Mouse (Mus musculus) c-Kit-positive CD71-negative TER-119-negative erythroid progenitor cells, embryonic 14.5 days (primary cell): Measurements from ENCODE around the gene Mthfs.
"Not testable (repeated sequence)": the region's sequence is repeated elsewhere in the genome, so short reads cannot be mapped to it uniquely, and the experiment has no call there.

Experiments
- DNase-seq: peaks from one replicate; pipeline ENCODE4 v3.0.0-alpha.2; 2013; ENCODE audit warnings: low read depth

Gene Mthfs

DNA sequence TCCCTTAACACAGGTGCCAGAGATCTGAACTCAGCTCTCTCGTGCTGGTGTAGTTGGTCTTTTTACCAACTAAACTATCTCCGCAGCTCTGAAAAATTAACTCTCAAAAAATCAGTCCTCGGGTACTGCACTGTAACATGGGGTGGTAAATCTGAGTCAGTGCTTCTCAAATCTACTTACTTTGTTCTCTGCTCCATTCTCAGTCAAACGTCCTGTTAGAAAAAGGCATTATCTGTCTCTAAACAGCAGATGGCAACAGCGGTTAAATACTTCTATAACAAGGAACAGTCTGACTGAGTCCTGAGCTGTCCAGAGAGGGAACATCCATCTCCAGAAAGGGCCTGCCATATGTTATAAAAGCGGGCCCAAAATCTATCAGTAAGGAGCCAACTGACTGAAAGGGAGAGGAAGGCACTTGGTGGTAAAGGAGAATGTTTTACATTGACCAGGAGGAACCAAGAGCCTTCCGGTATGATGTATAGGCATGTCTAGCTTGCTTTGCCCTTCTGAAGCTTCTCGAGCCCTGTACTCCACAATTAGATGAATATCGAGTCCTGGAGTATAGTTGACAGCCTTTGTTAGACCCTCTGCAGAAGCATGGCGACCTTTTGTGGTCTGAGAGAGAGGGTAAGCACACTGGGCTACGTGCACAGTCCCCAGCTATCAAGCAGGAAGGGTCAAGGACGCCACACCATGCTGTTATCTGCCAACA is at the start of gene Mthfs:
Gene Mthfs, plus strand, starts transcription at position 324 of the 712 bp plus-strand sequence.
- DNase-seq, result not testable (repeated sequence)

DNA sequence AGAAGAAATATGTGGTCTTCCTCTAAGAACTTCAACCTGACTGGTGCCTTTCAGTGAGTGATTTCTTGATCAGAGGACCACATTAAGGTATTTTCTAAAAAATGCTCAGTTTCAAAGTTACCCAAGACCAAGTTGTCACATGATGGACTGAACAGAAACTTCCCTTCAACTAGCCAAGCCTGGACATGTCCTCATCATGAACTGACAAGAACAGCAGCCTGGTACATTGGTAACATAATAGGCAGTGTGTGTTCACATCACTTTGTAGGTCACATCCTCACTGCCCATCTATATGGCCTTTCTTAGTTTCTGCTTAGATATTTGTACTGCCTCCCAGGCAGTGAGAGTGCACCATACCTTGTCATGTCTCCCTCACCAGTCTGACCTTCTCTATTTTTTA is 37.9 kb upstream of the Mthfs start:
- not testable (repeated sequence) for DNase-seq

DNA sequence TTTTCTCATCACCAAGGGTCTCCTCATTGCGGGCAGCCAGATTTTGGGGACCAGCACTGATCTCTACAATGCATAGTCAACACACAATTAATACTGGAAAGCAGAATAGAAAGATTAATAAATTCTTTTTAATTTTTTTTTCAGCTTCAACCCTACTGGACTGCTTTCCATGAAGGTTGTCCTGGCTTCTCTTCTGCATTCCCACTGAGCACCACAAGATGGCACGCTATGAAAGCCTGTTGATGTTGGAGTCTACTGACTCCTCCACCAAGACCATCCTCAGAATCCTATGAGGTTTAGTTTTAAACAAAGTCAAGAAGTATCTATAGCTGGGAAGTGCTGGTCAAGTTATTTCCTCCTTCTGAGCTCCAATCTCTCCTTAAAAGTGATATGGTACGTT is 31.6 kb upstream of the Mthfs start:
- DNase-seq, result not testable (repeated sequence)

DNA sequence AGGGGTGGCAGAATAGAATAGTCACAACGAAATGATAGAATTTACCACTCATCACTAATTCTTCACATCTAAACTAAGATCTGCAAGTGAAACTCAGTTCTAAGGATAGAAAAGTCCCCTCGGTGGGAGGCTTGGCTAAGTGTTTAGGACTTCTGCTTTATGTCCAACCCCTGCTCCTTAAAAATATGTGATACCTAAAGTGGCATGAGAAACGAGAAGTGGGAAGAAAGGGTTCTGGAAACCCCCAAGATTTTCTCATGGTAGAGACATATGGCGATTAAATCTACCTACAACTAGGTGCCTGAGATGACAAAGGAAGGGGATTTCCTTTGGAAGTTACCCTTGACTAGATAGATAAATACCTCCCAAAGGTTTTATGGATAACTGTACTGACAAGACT is 31.0 kb upstream of the Mthfs start:
- not testable (repeated sequence) for DNase-seq

DNA sequence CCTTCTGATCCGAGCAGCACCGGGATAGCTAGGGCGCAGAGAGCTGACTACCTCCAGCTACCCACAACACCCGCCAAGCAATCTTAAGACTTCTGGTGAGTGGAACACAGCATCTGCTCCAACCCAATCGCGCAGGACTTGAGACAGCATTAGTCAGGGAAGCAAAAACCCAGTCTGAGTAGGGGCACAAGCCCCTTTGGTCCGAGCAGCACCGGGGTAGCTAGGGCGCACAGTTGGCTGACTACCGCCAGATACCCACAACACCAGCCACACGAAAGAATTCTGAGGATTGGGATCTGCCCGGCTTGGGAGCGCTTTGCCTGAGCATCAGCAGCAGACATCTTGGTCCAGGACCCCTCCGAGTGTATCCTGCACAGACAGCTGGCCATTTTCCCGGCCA is 23.5 kb upstream of the Mthfs start:
- not testable (repeated sequence) for DNase-seq

DNA sequence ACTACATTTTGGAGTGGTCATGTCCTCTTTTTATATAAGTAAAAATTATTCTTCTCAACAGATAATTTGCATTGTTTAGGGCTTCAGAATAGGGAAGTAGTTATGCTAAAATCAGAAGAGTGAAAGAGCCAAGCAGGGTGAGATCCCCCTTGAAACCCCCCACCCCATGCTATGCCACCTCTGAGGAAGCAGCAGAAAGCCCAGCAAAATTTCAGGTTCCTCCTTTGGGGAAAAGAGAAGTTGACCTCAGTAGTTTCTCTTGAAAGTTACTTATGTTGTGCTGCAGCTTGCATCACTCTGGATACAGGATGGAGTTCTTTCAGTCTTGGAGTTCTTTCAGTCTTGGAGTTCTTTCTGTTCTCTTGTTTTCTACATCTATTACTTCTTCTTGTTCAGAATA is 15.0 kb upstream of the Mthfs start:
- not testable (repeated sequence) for DNase-seq

DNA sequence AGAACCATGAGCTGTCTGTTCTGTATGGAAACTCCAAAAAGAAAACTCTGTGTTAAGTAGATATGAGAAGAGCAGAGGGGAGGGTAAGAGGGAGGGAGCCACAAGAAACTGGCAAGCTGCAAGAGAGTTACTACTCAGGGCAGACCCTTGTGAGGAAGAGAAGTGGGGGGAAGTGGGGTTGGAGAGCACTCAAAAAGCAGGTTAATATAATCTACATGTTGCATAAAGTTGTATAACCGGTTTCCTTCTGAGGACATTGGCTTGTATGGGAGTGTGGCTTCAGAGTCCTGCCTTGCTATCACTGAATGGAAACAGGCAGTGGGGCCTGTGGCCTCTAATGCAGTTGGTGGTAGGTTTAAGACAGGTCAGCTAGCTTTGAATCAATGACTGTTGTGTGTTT is 13.0 kb upstream of the Mthfs start:
- DNase-seq, result not testable (repeated sequence)

DNA sequence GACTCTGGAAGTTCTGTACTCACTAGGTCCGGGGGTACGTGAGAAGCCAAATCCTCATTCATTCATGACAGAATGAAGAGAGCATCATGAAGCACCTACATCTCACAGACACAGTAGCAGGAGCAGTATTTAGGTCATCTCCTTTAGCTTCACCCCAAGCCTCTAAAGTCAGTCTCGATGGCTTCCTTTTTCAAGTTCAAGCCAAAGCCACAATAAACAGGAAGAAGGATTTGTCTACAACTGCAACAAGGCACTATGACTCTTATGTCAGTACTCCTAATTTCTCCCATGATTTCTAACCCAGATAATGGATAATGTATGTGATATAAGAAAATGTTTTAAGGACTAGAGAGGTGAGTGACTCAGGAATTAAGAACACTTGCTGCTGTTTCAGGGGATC is 12.1 kb upstream of the Mthfs start:
- DNase-seq, result not testable (repeated sequence)

DNA sequence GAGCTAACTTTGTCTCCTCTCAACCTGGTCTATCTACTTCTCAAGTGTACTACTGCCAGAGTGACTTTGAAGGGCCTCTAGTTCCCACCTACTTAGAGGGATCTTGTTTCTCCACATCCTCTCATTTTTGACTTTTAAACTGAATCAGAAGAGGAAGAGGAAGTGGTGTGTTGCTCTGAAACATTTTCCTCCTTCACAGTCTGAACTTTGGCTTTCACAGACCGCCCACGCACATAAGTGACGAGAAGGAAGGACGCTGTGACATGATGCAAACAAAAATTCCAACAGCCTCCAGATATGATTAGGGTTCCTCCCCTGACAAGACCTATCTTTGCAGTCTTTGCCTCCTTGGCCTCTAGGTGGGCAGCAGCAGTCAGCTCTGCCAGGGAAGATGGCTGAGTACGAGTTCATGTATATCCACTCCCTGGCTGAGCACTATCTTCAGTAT is 11.5 kb upstream of the Mthfs start, which contains the start of the genes Bcl2a1b and Gm29094:
Gene Bcl2a1b, plus strand, starts transcription at position 241 of the 448 bp plus-strand sequence.
Gene Gm29094, plus strand, starts transcription at position 411 of the 448 bp plus-strand sequence.
- not testable (repeated sequence) for DNase-seq

DNA sequence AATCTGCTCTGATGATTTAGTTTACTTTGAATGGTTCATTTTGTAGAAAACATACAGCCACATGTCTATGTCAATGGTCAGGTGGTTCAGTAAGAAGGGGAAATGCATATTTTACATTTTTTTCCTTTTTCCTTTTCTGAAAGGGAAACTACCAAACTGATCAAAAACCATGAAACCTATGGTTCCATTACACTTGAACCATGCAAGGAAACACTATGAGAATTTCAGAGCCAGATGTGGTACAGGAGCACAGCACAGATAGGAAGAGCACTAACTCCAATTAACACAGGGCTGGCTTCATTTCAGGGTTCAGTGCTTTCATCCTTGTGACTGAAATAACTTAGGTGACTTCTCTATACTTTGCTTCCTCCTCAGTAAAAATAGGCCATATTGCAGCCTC is 8.2 kb upstream of the Mthfs start:
- DNase-seq, result not testable (repeated sequence)

DNA sequence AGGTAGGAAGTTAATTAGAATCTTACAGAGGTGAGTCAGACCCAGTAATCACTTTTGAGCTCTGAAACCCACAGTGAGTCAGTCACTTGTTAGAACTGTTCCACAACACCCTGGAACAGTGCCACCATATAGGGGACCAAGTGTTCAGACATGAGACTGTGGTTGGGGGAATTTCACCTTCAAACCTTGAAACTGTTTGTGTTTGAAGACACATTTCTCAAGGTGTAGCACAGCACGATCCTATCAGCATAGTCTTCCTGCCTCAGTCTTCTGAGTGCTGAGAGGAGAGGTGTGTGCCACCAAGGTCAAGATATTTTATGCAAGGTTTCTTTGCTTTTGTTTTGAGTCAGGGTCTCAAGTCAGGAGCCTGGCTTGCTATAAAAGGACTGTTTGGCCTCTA is 1.5 kb upstream of the Mthfs start:
- not testable (repeated sequence) for DNase-seq

DNA sequence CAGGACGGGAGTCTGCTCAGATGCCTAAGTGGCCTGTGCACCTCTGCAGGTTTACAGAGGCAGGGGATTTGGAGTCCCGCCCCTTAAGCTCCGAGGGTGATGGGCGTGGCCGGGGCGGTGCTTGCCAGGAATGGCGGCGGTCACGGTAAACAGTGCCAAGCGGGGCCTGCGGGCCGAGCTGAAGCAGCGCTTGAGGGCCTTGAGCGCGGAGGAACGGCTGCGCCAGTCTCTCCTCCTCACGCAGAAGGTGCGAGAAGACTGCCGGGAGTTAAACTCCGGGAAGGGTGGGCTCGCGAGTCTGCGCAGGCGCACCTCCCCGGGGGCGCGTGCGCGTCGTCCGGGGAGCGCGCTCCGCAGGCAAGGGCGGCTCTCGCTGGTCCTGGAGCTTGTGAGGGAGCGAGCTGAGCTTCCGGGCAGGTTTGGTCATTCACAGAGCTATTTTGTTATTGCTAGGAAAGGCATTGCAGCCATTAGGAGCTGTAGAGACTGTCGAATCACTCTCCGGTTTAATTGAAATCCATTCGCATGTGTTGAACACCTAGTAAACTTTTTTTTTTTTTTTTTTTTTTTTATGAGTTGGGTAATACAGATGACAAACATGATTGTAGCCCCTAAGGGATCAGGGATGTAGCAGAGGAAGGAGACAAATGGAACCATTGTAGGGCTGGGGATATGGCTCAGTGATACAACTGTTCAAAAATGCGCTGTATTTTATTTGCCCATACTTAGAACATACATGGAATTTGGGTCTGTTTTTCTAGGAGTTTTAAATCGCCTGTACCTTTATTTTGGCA is 786 bp downstream of the Mthfs start:
- not testable (repeated sequence) for DNase-seq

DNA sequence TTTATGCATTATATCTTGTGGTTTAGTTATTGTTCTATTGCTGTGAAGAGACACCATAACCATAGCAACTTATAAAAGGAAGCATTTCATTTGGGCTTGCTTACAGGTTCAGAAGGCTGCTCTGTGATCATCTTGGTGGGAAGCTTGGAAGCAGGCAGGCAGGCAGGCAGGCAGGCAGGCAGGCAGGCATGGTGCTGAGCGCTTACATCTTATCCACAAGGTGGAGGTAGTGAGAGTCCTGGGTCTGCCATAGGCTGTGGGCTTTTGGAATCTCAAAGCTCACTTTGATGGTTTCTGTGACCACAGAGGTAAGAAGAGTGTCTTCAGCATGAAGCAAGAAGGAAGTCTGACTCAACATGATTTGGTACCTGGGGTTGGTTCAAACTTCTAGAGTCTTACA is 2.0 kb downstream of the Mthfs start:
- DNase-seq, result not testable (repeated sequence)

DNA sequence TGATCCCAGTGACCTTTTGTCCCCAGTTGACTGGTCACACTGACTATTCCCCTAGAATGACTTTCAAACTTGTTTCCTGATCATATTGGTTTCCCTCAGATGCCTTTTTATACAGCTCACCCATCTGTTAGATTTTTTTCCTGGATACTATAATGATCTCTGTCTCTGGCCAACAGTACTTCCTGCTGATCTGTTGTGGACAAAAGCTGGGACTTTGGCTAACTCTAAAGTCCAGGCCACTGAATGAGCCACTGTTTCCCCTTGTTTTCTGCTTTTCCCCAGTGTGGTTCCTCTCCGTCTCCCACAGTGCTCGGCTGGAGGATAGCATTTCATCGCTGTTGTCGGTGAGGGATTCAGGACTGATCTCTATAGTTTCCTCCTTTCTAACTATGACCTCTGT is 7.7 kb downstream of the Mthfs start:
- not testable (repeated sequence) for DNase-seq

DNA sequence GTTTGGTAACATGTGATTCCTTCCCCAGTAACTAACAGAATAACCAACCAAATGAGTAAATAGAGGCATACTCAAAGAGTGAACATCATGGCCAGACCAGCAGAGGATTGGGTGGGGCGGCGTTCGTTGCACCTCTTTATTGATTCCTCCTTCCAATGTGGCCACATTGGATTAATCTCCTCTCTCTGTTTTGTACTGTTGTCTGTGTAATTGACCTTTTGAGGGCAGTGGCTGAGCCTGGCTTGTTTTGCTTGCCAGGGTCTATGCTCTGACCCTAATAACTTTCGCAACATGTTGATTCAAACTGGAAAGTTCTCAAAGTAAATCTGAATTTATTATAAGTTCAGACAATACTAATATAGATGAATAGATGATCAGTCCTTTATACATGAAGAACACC is 9.2 kb downstream of the Mthfs start:
- DNase-seq, result not testable (repeated sequence)

DNA sequence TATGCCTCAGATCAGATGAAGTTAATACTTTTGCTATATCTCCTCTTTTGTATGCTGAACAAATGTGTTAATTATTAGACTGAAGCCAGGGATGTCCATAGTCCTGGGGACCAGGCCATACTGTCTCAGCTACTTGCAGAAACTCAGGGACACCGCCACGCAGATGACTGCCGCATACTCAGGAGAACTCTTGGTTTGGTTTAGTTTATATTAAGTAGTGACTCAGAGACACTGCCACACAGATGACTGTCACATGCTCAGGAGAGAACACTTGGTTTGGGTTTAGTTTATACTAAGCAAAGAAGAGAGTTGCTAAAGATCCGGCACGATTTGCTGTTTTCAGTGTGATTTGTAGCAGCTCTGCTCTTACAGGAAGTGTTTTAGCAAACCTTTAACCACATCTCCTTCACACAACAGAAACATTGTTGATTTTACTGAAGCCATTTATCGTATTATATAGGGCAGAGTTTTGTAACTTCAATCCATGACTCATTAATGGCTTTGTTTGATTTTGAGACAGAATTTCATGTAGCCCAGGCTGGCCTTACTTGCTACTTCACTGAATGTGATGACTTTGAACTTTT is 10.3 kb downstream of the Mthfs start:
- DNase-seq, result not testable (repeated sequence)

DNA sequence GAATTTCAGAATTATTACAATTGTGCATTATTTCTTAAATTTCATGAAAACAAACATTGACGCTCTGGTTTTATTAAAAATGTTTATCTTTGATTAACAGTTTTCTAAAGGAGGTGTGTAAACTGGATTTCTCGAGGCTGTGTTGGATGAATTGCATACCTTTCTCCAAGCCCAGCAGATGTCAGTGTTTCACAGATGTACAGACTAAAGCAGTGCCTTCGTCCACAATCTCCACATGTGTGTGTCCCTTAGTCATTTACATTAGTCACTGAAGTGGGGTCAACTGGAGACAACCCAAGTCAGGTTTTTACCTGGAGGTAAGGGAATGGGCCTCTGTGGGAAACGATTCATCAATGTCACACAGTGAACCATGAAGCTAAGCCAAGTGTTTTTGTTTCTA is 15.6 kb downstream of the Mthfs start:
- no peak for DNase-seq

DNA sequence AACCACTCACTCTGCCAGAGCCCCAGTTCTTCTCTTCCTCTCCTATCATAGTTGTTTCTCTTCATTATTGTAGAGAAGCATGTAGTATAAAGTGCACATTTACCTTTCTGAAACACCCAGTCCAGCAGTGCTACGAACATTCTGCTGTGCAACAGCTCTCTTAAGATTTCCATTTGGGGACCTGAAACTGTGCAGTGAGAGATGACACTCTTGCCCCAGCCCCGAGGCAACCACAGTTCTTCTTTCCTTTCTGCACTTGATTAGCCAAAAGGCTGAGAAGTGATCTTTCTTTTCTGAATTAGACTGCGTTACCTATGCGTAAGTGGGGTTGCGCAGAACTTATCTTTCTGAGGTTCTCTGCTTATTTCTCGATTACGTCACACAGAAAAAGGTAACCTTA is 17.6 kb downstream of the Mthfs start:
- no peak for DNase-seq

DNA sequence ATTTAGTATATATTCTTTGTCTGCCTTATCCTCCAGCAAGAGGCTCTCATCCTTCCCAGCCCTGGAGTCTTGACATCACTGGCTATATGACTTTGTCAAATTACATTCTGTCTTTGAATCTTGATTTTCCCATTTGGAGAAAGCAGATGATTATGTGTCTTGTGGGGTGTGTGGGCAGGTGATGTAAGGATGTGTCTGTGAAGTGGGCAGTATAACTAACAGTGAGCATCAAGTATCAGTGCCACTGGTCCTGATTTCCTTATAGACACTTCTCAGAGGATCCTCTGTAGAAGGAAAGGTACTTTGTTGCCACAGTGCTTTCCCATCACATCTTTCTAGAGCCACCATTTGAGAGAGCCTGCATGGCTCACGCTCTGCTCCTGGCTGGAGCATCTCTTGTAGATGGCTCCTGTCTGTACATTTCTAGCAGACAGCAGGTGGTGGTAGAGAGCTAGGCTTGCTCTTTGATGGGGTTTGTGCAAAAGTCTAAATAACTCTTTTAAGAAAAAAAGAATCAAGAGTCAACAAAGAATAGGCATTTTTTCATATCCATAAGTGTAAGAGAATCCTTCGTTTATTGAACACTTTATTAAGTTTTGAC is 20.5 kb downstream of the Mthfs start:
- not testable (repeated sequence) for DNase-seq

DNA sequence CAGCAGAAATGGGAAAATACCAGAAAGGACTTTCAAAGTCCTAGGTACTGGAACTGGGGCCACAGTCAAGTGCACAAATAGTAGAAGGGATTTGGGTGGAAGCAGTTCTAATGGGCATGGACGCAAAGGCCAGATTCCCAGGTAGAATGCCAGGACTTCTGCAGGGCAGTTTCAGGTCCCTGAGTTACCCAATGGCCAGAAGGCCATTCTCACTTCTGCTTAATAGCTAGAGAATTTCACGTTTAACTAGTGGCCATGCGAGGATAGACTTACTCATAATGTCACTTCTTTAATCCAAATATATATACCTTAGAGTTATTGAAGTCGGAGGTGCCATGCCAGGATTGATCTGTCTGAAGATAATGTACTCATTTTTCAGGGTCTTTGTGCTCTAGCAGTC is 26.7 kb downstream of the Mthfs start:
- not testable (repeated sequence) for DNase-seq

DNA sequence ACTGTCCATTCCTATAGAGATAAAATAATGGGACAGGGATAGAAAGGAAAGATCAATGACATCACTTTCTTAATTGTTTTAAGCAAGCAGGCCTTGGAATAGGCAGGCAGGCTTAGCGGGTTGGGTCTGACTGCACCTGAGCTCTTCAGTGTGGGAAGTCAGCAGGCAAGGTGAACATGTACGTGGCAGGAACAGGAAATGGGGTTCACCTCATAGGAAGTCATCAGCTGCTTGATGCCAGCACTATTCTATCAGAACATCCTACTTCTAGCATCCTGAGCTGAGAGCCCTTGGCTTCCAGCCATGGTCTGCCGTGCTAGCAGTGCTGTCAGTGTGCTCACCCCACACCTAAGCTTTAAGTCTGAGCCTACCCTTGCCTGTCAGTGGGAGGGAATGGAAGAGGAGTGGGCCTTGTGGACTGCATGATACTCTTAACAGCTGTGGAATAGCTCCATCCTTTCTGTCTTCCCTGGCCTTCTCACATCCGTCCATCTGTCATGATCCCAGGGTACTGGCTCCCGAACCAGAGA is 28.6 kb downstream of the Mthfs start:
- not testable (repeated sequence) for DNase-seq

DNA sequence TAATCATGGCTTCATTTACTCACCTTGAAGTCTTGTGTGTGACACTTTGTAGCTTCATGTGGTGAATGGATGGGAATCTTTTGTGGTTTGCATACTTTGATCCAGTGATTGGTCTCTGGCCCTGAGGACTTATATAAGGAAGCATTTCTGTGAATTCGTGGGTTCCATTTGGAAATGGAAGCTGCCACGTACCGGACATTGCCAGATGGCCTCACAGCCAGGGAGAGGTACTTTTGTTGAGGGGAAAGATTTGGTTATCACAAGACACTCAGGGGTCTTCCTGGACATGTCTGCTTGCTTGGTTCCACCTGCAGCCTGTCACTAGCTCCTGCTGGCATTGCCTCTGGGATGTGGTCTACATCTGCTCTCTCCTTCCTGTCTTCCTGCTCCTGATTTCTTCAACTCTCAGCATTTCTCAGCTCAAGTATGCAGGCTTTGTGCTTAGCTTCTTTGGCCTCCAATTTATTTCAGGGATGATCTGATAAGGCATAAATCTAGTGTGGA is 30.1 kb downstream of the Mthfs start:
- DNase-seq, result not testable (repeated sequence)
